Mouse (Mus musculus): Measurements from ENCODE around the gene Syce1.

GRCm38 (mm10) chr7:140756151-140756854, 31.3 kb downstream of the Syce1 start:
- TF ChIP-seq MAX (IDR thresholded peaks at IDR 0.05; ENCODE audit: low read depth) (no peak), REST (IDR thresholded peaks at IDR 0.05; ENCODE audit: insufficient read depth, insufficient read length) (no peak)

Data from myocyte (in vitro differentiated cells).